Mouse (Mus musculus): ENCODE results near the gene Ndufaf2. TPM values are rescaled to one million over a fixed set of nuclear protein-coding genes. Genes with fewer than 3 reads are reported as not detected.

Ndufaf2 gene
- polyA plus RNA-seq, 1 experiment from 2014 or later: 35.7 TPM

DNA sequence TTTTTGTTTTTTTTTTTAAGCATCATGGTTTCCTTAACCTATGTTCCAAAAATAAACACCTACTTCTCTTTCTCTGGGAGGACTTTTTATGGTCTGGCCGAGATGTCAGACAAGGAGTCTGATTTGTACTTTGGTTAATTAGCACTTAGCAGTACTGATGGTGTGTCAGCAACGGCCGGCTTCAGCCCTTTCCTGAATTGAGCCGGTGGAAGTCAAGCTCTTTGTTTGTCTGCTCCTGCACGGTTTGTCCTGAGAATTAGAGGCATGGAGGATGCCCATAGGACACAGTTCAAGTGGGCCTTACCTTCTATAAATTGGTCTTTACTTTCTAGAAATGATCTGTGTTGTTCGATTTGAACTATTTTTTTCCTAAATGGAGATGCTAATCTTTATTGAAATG is 111.5 kb downstream of the Ndufaf2 start:
- no peaks in the 10 kb centered on the region for H3K9me3 ChIP-seq (ENCODE audit: low read length)
- TF ChIP-seq CTCF (IDR thresholded peaks at IDR 0.05): no peak
- TF ChIP-seq EP300 (IDR thresholded peaks at IDR 0.05): no peak
- H3K4me1 ChIP-seq (ENCODE audit: insufficient read depth, low read depth, low read length): peaks cover 17% of the 10 kb centered on the region; the same call in 1 of the 2 replicates
- H3K4me3 ChIP-seq (ENCODE audit: low read depth, low read length): no peak overlapping the region
- ATAC-seq: no peak
- H3K36me3 ChIP-seq (ENCODE audit: insufficient read depth, low read length): no peaks in the 10 kb centered on the region
- H3K4me2 ChIP-seq (replicated peaks; ENCODE audit: low read depth, low read length): no peak overlapping the region
- H3K27ac ChIP-seq (ENCODE audit: low read length): no peak overlapping the region
- H3K27me3 ChIP-seq (replicated peaks; ENCODE audit: insufficient read depth, low read length): no peaks in the 10 kb centered on the region
- 82% methylated on average over 6 of the region's 6 CpGs for WGBS
- H3K9ac ChIP-seq (replicated peaks; ENCODE audit: low read depth): no peak overlapping the region
- no peak for DNase-seq (ENCODE audit: low spot score)

DNA sequence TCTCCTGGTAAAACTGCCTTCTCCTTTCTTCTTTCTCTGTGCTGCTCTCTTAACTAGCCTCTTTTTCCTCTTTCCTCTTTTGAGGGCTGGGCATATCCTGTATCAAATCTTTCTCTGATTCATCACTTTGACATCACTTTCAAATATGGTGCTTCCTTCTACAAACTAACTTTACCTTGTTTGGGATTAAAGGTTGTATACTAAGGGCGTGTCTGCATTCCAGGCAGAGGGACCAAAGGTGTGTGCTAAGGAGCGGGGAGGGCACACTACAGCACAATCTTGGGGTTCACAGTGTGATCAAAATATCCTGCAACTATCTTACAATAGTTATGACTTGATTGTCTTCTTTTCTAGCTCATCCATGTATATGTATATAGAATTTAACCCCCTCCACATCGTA is 112.4 kb downstream of the Ndufaf2 start:
- Histone ChIP-seq H3K4me3 (ENCODE audit: low read depth, low read length) (no peak overlapping the region), H3K4me2 (replicated peaks; ENCODE audit: low read depth, low read length) (no peak overlapping the region), H3K36me3 (ENCODE audit: insufficient read depth, low read length) (no peaks in the 10 kb centered on the region), H3K9me3 (ENCODE audit: low read length) (no peaks in the 10 kb centered on the region), H3K9ac (replicated peaks; ENCODE audit: low read depth) (no peak overlapping the region), H3K27me3 (replicated peaks; ENCODE audit: insufficient read depth, low read length) (no peaks in the 10 kb centered on the region), H3K4me1 (ENCODE audit: insufficient read depth, low read depth, low read length) (peaks cover 17% of the 10 kb centered on the region; the same call in 1 of the 2 replicates), H3K27ac (ENCODE audit: low read length) (no peak overlapping the region)
- 85% methylated on average over 3 of the region's 3 CpGs for WGBS
- no peak for DNase-seq (ENCODE audit: low spot score)
- no peak for TF ChIP-seq EP300 (IDR thresholded peaks at IDR 0.05)
- no peak for TF ChIP-seq CTCF (IDR thresholded peaks at IDR 0.05)
- no peak for ATAC-seq

DNA sequence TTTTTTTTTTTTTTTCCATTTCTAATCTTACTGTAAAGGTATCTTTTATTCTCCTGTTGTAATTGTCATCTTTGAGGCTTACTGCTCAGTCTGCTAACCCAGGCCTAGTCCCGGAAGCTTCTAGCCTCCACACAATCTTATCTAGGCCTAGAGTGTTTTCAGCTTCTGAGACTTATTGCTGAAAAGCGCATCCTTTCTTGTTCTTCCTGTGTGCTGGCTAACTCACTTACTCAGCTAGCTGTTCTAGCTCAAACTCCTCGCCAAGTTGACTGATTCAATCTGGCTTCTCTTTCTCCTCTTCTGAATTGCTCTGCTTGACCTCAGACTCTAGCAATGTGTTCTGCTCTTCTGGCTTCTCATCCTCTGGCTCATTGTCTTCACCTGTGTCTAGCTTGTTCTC is 112.8 kb downstream of the Ndufaf2 start:
- Histone ChIP-seq H3K4me2 (replicated peaks; ENCODE audit: low read depth, low read length) (0 out of 2 replicates have a peak overlapping the region, but pooled peaks have one; percentile 8), H3K4me3 (ENCODE audit: low read depth, low read length) (no peak overlapping the region), H3K36me3 (ENCODE audit: insufficient read depth, low read length) (no peaks in the 10 kb centered on the region)

DNA sequence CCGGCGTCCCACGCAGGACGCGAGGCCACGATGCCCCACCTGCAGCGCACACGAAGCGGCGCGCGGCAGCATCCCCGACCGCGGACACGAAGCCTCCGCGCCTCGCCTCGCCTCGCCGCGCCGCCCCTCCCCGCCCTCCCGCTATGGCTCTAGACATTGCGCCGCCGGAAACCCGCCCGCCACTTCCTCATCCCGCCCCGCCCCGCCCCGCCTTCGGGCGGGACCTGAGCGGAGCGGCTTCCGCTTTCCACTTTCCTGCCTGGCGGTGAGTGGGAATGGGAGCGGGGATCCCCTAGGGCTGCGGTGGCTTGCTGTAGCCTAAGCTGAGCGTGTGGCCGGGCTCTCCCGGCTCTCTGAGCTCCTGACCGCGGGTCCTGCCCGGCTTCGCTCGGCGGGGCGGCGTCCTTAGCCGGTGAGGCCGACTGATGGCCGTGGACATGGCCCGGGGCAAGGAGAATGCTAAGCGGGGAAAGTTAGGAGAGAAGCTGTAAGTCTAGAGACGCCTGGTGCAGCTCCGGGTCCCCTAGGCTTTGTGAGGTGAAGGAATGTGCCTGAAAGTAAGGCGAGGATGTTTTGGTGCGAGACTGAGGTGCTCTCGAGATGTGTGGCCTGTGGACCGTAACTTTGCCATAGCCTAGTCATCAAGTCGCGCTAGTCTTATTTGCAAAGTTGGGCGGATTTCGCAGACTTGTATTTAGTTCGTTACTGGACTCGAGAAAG is 114.0 kb downstream of the Ndufaf2 start, which contains the start of gene Smim15:
Gene Smim15, plus strand, starts transcription at position 225 of the 720 bp plus-strand sequence.
- no peaks in the 10 kb centered on the region for H3K36me3 ChIP-seq (ENCODE audit: insufficient read depth, low read length)
- H3K27me3 ChIP-seq (replicated peaks; ENCODE audit: insufficient read depth, low read length): no peaks in the 10 kb centered on the region
- TF ChIP-seq EP300 (IDR thresholded peaks at IDR 0.05): peak; percentile 52
- TF ChIP-seq CTCF (IDR thresholded peaks at IDR 0.05): no peak
- ATAC-seq (peak; percentile 96), DNase-seq (ENCODE audit: low spot score) (peak; percentile 94)
- no peaks in the 10 kb centered on the region for H3K9me3 ChIP-seq (ENCODE audit: low read length)
- WGBS: 0% methylated on average over 60 of the region's 71 CpGs
- H3K27ac ChIP-seq (ENCODE audit: low read length): peak within 1 kb of the TSS; percentile 99
- peak within 1 kb of the TSS; percentile 95 for H3K9ac ChIP-seq (replicated peaks; ENCODE audit: low read depth)
- H3K4me1 ChIP-seq (ENCODE audit: insufficient read depth, low read depth, low read length): peaks cover 17% of the 10 kb centered on the region; the same call in 1 of the 2 replicates
- peak within 1 kb of the TSS; percentile 97 for H3K4me3 ChIP-seq (ENCODE audit: low read depth, low read length)
- H3K4me2 ChIP-seq (replicated peaks; ENCODE audit: low read depth, low read length): peak within 1 kb of the TSS; percentile 80

More for the DNA sequence above, 112.8 kb downstream of the Ndufaf2 start:
- DNase-seq (ENCODE audit: low spot score) (no peak), ATAC-seq (no peak)
- no peak overlapping the region for H3K27ac ChIP-seq (ENCODE audit: low read length)
- H3K9ac ChIP-seq (replicated peaks; ENCODE audit: low read depth): no peak overlapping the region
- no peaks in the 10 kb centered on the region for H3K27me3 ChIP-seq (replicated peaks; ENCODE audit: insufficient read depth, low read length)
- no peaks in the 10 kb centered on the region for H3K9me3 ChIP-seq (ENCODE audit: low read length)
- TF ChIP-seq EP300 (IDR thresholded peaks at IDR 0.05): no peak
- TF ChIP-seq CTCF (IDR thresholded peaks at IDR 0.05): no peak
- WGBS: 73% methylated on average over 3 of the region's 3 CpGs
- H3K4me1 ChIP-seq (ENCODE audit: insufficient read depth, low read depth, low read length): peaks cover 17% of the 10 kb centered on the region; the same call in 1 of the 2 replicates

DNA sequence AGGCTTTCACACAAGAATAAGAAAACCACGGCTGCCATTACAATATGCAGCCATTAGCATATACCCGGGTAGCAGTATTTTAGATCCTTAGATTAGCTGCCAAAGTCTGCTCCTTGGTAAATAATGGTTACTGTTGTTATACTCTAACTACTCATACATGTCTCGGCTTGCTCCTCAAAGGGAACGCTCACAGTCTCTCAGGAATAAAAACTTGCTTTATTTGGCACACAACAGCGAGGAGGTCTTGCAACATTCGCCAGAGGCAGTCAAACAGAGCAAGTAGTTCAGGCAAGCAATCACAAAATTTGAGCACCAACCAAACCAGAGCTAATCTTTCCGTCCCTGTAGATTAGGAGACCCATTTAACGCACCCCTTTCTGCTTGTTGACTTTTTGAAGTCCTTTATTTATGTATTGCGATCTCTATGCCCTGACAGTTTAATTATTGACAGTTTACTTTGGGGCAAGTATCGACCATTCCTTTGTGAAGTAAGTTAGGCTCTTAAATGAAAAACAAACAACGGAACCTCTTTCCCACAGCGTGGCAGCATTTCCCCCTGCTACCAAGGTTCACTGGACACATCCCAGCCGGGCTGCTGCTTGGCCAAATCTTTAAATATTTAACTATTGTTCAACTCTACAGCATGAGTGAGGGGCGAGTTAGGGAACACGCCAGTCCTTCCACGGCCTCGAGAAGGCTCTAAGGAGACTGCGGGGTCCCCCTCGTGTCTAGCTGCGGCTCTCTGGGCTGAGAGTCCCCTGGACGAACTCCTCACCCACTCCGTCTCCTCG is 114.8 kb downstream of the Ndufaf2 start:
- Histone ChIP-seq H3K9ac (replicated peaks; ENCODE audit: low read depth) (peak overlapping the region; percentile 95), H3K4me1 (ENCODE audit: insufficient read depth, low read depth, low read length) (peaks cover 17% of the 10 kb centered on the region; the same call in 1 of the 2 replicates), H3K4me2 (replicated peaks; ENCODE audit: low read depth, low read length) (peak overlapping the region; percentile 80), H3K27ac (ENCODE audit: low read length) (peak overlapping the region; percentile 99), H3K36me3 (ENCODE audit: insufficient read depth, low read length) (no peaks in the 10 kb centered on the region), H3K4me3 (ENCODE audit: low read depth, low read length) (peak overlapping the region; percentile 97), H3K9me3 (ENCODE audit: low read length) (no peaks in the 10 kb centered on the region), H3K27me3 (replicated peaks; ENCODE audit: insufficient read depth, low read length) (no peaks in the 10 kb centered on the region)
- TF ChIP-seq EP300 (IDR thresholded peaks at IDR 0.05): peak; percentile 35; the same call in 1 of the 2 replicates
- peak; percentile 16 for TF ChIP-seq CTCF (IDR thresholded peaks at IDR 0.05)
- 2% methylated on average over 23 of the region's 23 CpGs for WGBS
- DNase-seq (ENCODE audit: low spot score) (peak; percentile 90), ATAC-seq (peak; percentile 54)

DNA sequence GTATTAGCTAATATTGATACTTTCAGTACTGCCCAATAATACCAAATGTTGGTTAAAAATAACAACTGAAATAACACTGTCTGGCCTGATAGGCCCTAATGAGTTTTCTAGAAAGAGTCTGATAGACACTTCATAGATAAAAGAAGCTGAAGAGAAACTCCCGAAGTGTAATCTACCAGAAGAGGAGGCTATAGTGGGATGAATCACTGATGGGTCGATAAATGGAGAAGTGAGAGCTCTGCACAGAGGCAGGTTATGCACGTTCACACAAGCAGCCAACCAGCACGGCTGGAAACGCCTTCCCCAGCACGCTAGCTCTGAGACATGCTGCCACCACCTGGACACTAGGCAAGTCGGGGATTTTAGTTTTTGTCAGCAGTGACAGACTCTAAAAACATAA is 117.1 kb downstream of the Ndufaf2 start:
- TF ChIP-seq EP300 (IDR thresholded peaks at IDR 0.05) (no peak), CTCF (IDR thresholded peaks at IDR 0.05) (peak; percentile 79)
- DNase-seq (ENCODE audit: low spot score) (peak; percentile 88), ATAC-seq (peak; percentile 23; the same call in 1 of the 2 replicates)
- H3K9me3 ChIP-seq (ENCODE audit: low read length): no peaks in the 10 kb centered on the region
- H3K4me2 ChIP-seq (replicated peaks; ENCODE audit: low read depth, low read length): no peak overlapping the region
- no peak overlapping the region for H3K9ac ChIP-seq (replicated peaks; ENCODE audit: low read depth)
- H3K27ac ChIP-seq (ENCODE audit: low read length): no peak overlapping the region
- WGBS: under 1% methylated on average over 7 of the region's 7 CpGs
- peaks cover 17% of the 10 kb centered on the region; the same call in 1 of the 2 replicates for H3K4me1 ChIP-seq (ENCODE audit: insufficient read depth, low read depth, low read length)
- H3K4me3 ChIP-seq (ENCODE audit: low read depth, low read length): no peak overlapping the region
- no peaks in the 10 kb centered on the region for H3K36me3 ChIP-seq (ENCODE audit: insufficient read depth, low read length)
- no peaks in the 10 kb centered on the region for H3K27me3 ChIP-seq (replicated peaks; ENCODE audit: insufficient read depth, low read length)

All from lung, postnatal 0 days (tissue).